Mouse (Mus musculus) large intestine, adult 2 months (tissue): ENCODE data around the gene Tmem100. TPM values are rescaled to one million over a fixed set of nuclear protein-coding genes. Genes with fewer than 3 reads are reported as not detected.

Source experiments
- DNase-seq: peaks from one replicate; pipeline ENCODE4 v3.0.0-alpha.2; 2012; ENCODE audit warnings: low read depth, low spot score
- WGBS: fragments of 180-500 bp; shearing (Covaris S2); methylation state at CpG from one replicate; pipeline ENCODE4 v1.1.7; 2018; 5-methylcytosine and 5-hydroxymethylcytosine counted together
- polyA plus RNA-seq: library from polyadenylated mRNA; depleted of rRNA; stranded (reverse); fragments of >200 nt; gene quantifications from 2 replicates; pipeline ENCODE4 v1.2.3, GENCODE M21; 2012; rRNA removed

The Tmem100 gene
- 1.5 and 1.7 TPM in 2 replicates for polyA plus RNA-seq

- no peak for DNase-seq
- WGBS: 43% methylated on average over 13 of the region's 13 CpGs
Measured at GRCm38 (mm10) chr11:90029841-90030398, at the start of gene Tmem100. Gene Tmem100 (plus strand): TSS chr11:90030348.

- DNase-seq: no peak
- WGBS: 61% methylated on average over 2 of the region's 2 CpGs
Measured at GRCm38 (mm10) chr11:89982918-89983317, 47.2 kb upstream of the Tmem100 start.

GRCm38 (mm10) chr11:89984436-89984835 lies 45.7 kb upstream of the Tmem100 start:
- WGBS: 96% methylated on average over 5 of the region's 5 CpGs
- no peak for DNase-seq

- DNase-seq: no peak
- WGBS: 71% methylated on average over 10 of the region's 10 CpGs
Measured at GRCm38 (mm10) chr11:89985200-89986187, 44.7 kb upstream of the Tmem100 start.

- WGBS: 91% methylated on average over 8 of the region's 8 CpGs
Measured at GRCm38 (mm10) chr11:89986516-89986915, 43.6 kb upstream of the Tmem100 start.

GRCm38 (mm10) chr11:89988936-89989589 lies 41.1 kb upstream of the Tmem100 start:
- no peak for DNase-seq
- 23% methylated on average over 8 of the region's 8 CpGs for WGBS

More at GRCm38 (mm10) chr11:89986516-89986915, 43.6 kb upstream of the Tmem100 start:
- DNase-seq: no peak

GRCm38 (mm10) chr11:89991661-89992060 lies 38.5 kb upstream of the Tmem100 start:
- no peak for DNase-seq

- no peak for DNase-seq
- 93% methylated on average over 2 of the region's 2 CpGs for WGBS
Measured at GRCm38 (mm10) chr11:89994706-89995105, 35.4 kb upstream of the Tmem100 start.

GRCm38 (mm10) chr11:89995596-89995995 lies 34.6 kb upstream of the Tmem100 start:
- DNase-seq: no peak
- WGBS: 93% methylated on average over 5 of the region's 5 CpGs

GRCm38 (mm10) chr11:89996406-89996805 lies 33.7 kb upstream of the Tmem100 start:
- DNase-seq: no peak
- WGBS: 93% methylated on average over 4 of the region's 4 CpGs

GRCm38 (mm10) chr11:89996856-89997255 lies 33.3 kb upstream of the Tmem100 start:
- peak; percentile 42 for DNase-seq
- WGBS: 35% methylated on average over 7 of the region's 7 CpGs

GRCm38 (mm10) chr11:89998996-89999770 lies 31.0 kb upstream of the Tmem100 start:
- no peak for DNase-seq
- 94% methylated on average over 18 of the region's 18 CpGs for WGBS

GRCm38 (mm10) chr11:90000666-90001065 lies 29.5 kb upstream of the Tmem100 start:
- WGBS: 84% methylated on average over 4 of the region's 4 CpGs
- no peak for DNase-seq

- DNase-seq: no peak
Measured at GRCm38 (mm10) chr11:90001396-90002230, 28.5 kb upstream of the Tmem100 start.

GRCm38 (mm10) chr11:90002231-90002986 lies 27.7 kb upstream of the Tmem100 start, which contains the start of gene Pctp:
Gene Pctp (minus strand): TSS chr11:90002894.
- WGBS: 5% methylated on average over 35 of the region's 35 CpGs
- peak; percentile 82 for DNase-seq

More at GRCm38 (mm10) chr11:90001396-90002230, 28.5 kb upstream of the Tmem100 start:
- WGBS: 82% methylated on average over 10 of the region's 10 CpGs

GRCm38 (mm10) chr11:90002987-90003348 lies 27.2 kb upstream of the Tmem100 start:
- WGBS: 13% methylated on average over 8 of the region's 8 CpGs
- no peak for DNase-seq

- WGBS: 87% methylated on average over 4 of the region's 4 CpGs
- no peak for DNase-seq
Measured at GRCm38 (mm10) chr11:90003386-90003785, 26.8 kb upstream of the Tmem100 start.

- WGBS: 45% methylated on average over 4 of the region's 4 CpGs
- DNase-seq: no peak
Measured at GRCm38 (mm10) chr11:90006111-90006510, 24.0 kb upstream of the Tmem100 start.
